Mouse (Mus musculus): Measurements from ENCODE around the gene Krtap22-2.
"Not testable (repeated sequence)": the region's sequence is repeated elsewhere in the genome, so short reads cannot be mapped to it uniquely, and the experiment has no call there.

GRCm38 (mm10) chr16:89014984-89015383 lies 4.4 kb upstream of the Krtap22-2 start, which contains the start of gene Gm10229:
- not testable (repeated sequence) for TF ChIP-seq CTCF (IDR thresholded peaks at IDR 0.05; ENCODE audit: control insufficient read depth, insufficient read depth, insufficient read length); MAX (IDR thresholded peaks at IDR 0.05); MYOD1 (IDR thresholded peaks at IDR 0.05; ENCODE audit: control insufficient read depth, insufficient read length, low read depth); MYOG (IDR thresholded peaks at IDR 0.05; ENCODE audit: control insufficient read depth, extremely low read depth, insufficient read length)
